Mouse (Mus musculus): ENCODE measurements at regions not wholly inside any gene's neighbourhood (a gene's known extent, or its start where the extent isn't known, plus 50 kb on each side); places are given as distances from the start of the nearest gene placed in this dataset.

DNA sequence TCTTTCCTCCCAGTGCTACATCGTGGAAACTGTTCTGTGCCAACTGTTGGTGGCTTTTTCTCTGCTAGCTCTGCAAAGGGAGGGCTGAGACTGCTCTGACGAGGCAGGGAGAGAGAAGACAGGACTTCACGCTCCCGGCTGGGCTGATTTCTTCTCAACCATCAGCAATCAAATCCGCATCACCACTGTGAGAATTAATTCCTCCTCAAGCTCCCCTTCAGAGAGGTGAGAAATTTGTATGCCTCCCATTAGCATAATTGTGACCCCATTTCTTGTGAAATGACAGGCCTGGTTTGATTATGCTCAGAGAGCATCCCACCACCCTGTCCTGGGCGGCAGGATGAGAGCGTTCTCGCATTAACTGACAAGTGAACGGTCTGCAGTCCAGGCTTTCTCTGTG, 262.4 kb downstream of the Rps24 start:
- H3K4me3 ChIP-seq (ENCODE audit: low read depth, low read length), result no peak overlapping the region
- no peak for ATAC-seq (ENCODE audit: insufficient number of reproducible peaks, insufficient read depth, low FRiP score, low read depth)
- no peak overlapping the region for H3K9ac ChIP-seq (replicated peaks; ENCODE audit: low read depth, low read length)
- H3K4me1 ChIP-seq (ENCODE audit: control insufficient read depth, insufficient read depth, low read length), result 0 out of 2 replicates have a peak, but pooled peaks cover 9% of the 10 kb centered on the region
- H3K4me2 ChIP-seq (replicated peaks; ENCODE audit: low read depth, low read length), result no peak overlapping the region
- no peaks in the 10 kb centered on the region for H3K9me3 ChIP-seq (ENCODE audit: control insufficient read depth, low read depth, low read length)
- H3K36me3 ChIP-seq (ENCODE audit: control insufficient read depth, insufficient read depth, low read length), result no peaks in the 10 kb centered on the region
- H3K27ac ChIP-seq (ENCODE audit: low read length), result no peak overlapping the region
- H3K27me3 ChIP-seq (ENCODE audit: control insufficient read depth, insufficient read depth, low read length), result no peaks in the 10 kb centered on the region
- WGBS, result 77% methylated on average over 9 of the region's 9 CpGs

DNA sequence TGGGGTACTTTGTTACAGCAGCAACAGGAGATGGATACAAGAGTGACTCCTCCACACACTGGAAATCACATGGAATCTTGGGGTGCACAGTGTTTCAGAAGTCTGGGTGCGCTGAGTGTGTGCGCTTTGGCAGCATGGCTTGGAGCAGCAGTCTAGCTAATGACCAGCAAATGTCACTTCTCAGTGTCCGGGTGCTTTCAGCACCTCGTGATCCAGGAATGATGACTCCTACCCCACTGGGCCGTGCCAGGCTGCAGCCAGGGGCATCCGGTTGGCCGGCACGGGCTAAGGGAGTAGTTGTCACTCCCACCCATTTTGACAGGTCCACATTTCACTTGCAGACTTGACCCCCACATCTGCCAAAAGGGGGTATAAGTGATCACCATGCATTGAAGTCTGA, 264.3 kb downstream of the Rps24 start:
- no peak overlapping the region for H3K27ac ChIP-seq (ENCODE audit: low read length)
- no peak for ATAC-seq (ENCODE audit: insufficient number of reproducible peaks, insufficient read depth, low FRiP score, low read depth)
- H3K4me1 ChIP-seq (ENCODE audit: control insufficient read depth, insufficient read depth, low read length), result 0 out of 2 replicates have a peak, but pooled peaks cover 9% of the 10 kb centered on the region
- H3K9ac ChIP-seq (replicated peaks; ENCODE audit: low read depth, low read length), result no peak overlapping the region
- 87% methylated on average over 8 of the region's 8 CpGs for WGBS
- H3K4me2 ChIP-seq (replicated peaks; ENCODE audit: low read depth, low read length), result no peak overlapping the region
- H3K36me3 ChIP-seq (ENCODE audit: control insufficient read depth, insufficient read depth, low read length), result no peaks in the 10 kb centered on the region
- H3K27me3 ChIP-seq (ENCODE audit: control insufficient read depth, insufficient read depth, low read length), result no peaks in the 10 kb centered on the region
- H3K4me3 ChIP-seq (ENCODE audit: low read depth, low read length), result no peak overlapping the region
- no peaks in the 10 kb centered on the region for H3K9me3 ChIP-seq (ENCODE audit: control insufficient read depth, low read depth, low read length)

DNA sequence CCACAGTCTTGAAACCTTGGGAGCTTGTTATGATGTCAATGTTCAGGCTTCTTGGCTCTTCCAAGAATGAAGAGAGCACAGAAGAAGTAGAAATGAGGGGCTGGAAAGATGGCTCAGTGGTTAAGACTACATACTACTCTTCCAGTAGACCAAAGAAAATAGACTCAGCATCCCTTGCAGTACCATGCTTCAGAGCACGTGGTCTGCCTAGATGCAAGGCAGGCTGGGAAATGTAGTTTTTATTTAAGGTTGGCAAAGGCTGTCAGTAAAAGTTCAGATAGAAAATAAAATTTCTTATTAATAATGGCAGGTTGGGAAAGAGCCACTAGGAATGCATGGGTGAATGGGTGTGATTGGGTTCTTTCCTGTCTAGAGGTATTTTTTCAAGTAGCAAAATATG, 267.8 kb downstream of the Rps24 start:
- no peaks in the 10 kb centered on the region for H3K27me3 ChIP-seq (ENCODE audit: control insufficient read depth, insufficient read depth, low read length)
- no peaks in the 10 kb centered on the region for H3K9me3 ChIP-seq (ENCODE audit: control insufficient read depth, low read depth, low read length)
- H3K4me1 ChIP-seq (ENCODE audit: control insufficient read depth, insufficient read depth, low read length), result peaks cover 3% of the 10 kb centered on the region; the same call in 1 of the 2 replicates
- no peak overlapping the region for H3K4me3 ChIP-seq (ENCODE audit: low read depth, low read length)
- H3K4me2 ChIP-seq (replicated peaks; ENCODE audit: low read depth, low read length), result no peak overlapping the region
- ATAC-seq (ENCODE audit: insufficient number of reproducible peaks, insufficient read depth, low FRiP score, low read depth), result no peak
- no peak overlapping the region for H3K27ac ChIP-seq (ENCODE audit: low read length)
- no peaks in the 10 kb centered on the region for H3K36me3 ChIP-seq (ENCODE audit: control insufficient read depth, insufficient read depth, low read length)
- 53% methylated on average over 1 of the region's 1 CpGs for WGBS
- no peak overlapping the region for H3K9ac ChIP-seq (replicated peaks; ENCODE audit: low read depth, low read length)

DNA sequence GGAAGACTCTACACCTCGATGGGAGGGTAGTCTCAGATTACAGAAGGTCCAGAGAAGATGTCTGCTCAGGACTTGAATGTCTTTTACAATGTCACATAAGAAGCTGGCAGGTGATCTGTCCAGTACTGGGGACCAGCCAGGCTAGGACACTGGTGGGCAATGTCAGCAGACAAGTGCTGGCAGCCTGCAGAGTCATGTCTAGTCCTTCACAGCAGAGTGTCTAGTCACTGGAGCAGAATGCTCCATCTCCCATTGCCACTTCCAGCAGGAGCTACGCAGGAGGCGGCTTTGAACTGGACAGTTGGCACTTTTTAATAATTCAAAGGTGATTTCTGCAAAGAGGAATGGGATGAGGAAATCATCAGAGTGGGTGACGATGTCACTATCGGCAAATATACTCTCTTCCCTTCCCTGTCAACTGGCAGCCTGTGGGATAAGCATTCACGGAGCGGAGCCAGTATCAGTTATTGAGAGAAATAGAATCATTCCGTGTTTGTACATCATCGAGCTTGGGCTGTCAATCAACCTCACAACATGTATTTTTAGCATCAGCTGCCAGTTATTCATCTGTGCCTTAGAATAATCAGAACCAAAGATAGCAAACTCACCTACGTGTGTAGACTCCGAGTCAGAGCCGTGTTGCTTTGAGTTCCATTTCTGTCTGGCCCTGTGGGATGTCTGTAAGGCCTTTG, 268.6 kb downstream of the Rps24 start:
- H3K27ac ChIP-seq (ENCODE audit: low read length), result no peak overlapping the region
- ATAC-seq (ENCODE audit: insufficient number of reproducible peaks, insufficient read depth, low FRiP score, low read depth), result no peak
- H3K4me3 ChIP-seq (ENCODE audit: low read depth, low read length), result no peak overlapping the region
- no peak overlapping the region for H3K4me2 ChIP-seq (replicated peaks; ENCODE audit: low read depth, low read length)
- H3K27me3 ChIP-seq (ENCODE audit: control insufficient read depth, insufficient read depth, low read length), result no peaks in the 10 kb centered on the region
- H3K9me3 ChIP-seq (ENCODE audit: control insufficient read depth, low read depth, low read length), result no peaks in the 10 kb centered on the region
- peaks cover 3% of the 10 kb centered on the region; the same call in 1 of the 2 replicates for H3K4me1 ChIP-seq (ENCODE audit: control insufficient read depth, insufficient read depth, low read length)
- WGBS, result 91% methylated on average over 12 of the region's 12 CpGs
- no peaks in the 10 kb centered on the region for H3K36me3 ChIP-seq (ENCODE audit: control insufficient read depth, insufficient read depth, low read length)
- no peak overlapping the region for H3K9ac ChIP-seq (replicated peaks; ENCODE audit: low read depth, low read length)

DNA sequence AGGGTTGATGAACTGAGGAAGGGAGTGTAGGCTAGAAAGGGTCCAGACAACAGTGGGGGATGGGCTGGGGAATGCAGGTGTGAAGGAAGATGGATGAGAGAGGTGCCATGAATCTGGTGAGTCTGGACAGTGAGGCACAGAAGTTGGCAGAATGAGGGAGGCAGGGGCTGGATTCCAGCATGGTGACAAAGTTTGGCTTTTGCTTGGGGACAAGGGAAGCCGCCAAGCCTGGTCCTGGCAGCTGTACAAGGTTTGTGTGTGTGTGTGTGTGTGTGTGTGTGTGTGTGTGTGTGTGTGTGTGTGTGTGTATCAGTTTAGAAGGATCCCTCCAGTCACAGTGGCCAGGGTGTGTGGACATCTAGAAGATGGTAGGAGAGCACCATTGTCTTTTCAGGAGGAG, 270.4 kb downstream of the Rps24 start:
- Histone ChIP-seq H3K27ac (ENCODE audit: low read length) (no peak overlapping the region), H3K9ac (replicated peaks; ENCODE audit: low read depth, low read length) (no peak overlapping the region), H3K9me3 (ENCODE audit: control insufficient read depth, low read depth, low read length) (no peaks in the 10 kb centered on the region), H3K4me3 (ENCODE audit: low read depth, low read length) (no peak overlapping the region), H3K4me2 (replicated peaks; ENCODE audit: low read depth, low read length) (no peak overlapping the region), H3K27me3 (ENCODE audit: control insufficient read depth, insufficient read depth, low read length) (no peaks in the 10 kb centered on the region), H3K4me1 (ENCODE audit: control insufficient read depth, insufficient read depth, low read length) (peaks cover 3% of the 10 kb centered on the region; the same call in 1 of the 2 replicates), H3K36me3 (ENCODE audit: control insufficient read depth, insufficient read depth, low read length) (no peaks in the 10 kb centered on the region)
- ATAC-seq (ENCODE audit: insufficient number of reproducible peaks, insufficient read depth, low FRiP score, low read depth), result no peak
- WGBS, result 75% methylated on average over 1 of the region's 1 CpGs

DNA sequence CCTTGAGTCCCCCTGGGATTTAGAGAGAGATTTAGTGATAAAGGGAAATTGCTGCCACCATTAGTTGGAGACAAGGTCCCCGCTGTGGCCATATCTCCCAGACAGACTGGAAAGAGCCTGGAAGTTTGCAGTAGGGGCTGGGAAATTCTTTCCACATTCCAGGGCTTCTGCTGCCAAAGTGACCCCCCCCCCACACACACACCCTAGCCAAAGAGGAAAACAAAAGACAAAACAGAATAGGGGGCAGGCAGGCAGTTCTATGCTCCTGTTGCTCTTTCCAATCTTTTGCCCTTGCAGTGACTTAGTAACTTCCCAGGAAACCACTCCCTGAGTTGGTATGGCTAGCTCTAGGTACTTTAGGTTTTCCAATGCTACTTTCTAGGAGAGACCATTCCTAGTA, 270.9 kb downstream of the Rps24 start:
- Histone ChIP-seq H3K4me2 (replicated peaks; ENCODE audit: low read depth, low read length) (no peak overlapping the region), H3K27ac (ENCODE audit: low read length) (no peak overlapping the region), H3K4me1 (ENCODE audit: control insufficient read depth, insufficient read depth, low read length) (peaks cover 4% of the 10 kb centered on the region; the same call in 1 of the 2 replicates), H3K9ac (replicated peaks; ENCODE audit: low read depth, low read length) (no peak overlapping the region), H3K27me3 (ENCODE audit: control insufficient read depth, insufficient read depth, low read length) (no peaks in the 10 kb centered on the region), H3K9me3 (ENCODE audit: control insufficient read depth, low read depth, low read length) (no peaks in the 10 kb centered on the region), H3K36me3 (ENCODE audit: control insufficient read depth, insufficient read depth, low read length) (no peaks in the 10 kb centered on the region), H3K4me3 (ENCODE audit: low read depth, low read length) (no peak overlapping the region)
- no peak for ATAC-seq (ENCODE audit: insufficient number of reproducible peaks, insufficient read depth, low FRiP score, low read depth)
- 56% methylated on average over 1 of the region's 1 CpGs for WGBS

DNA sequence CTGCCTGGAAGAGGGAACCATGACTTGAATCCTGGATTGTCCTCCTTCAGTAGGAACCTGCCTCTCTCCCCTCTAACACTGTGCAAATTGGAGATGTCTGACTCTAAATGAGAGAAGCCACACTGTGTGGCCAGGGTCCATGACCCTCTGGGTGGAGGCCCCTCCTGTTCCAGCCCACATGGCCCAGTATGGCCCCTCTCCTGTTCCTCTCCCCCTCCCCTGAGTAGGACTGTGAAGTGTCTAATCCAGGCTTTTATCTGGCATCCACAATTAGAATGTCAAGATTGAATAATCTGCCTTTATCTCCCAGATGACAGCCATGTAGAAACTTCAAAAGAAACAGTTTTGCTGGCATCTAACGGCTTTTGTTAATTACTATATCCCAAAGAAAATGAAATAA, 274.0 kb downstream of the Rps24 start:
- Histone ChIP-seq H3K4me3 (ENCODE audit: low read depth, low read length) (no peak overlapping the region), H3K27me3 (ENCODE audit: control insufficient read depth, insufficient read depth, low read length) (no peaks in the 10 kb centered on the region), H3K9me3 (ENCODE audit: control insufficient read depth, low read depth, low read length) (no peaks in the 10 kb centered on the region), H3K27ac (ENCODE audit: low read length) (no peak overlapping the region), H3K36me3 (ENCODE audit: control insufficient read depth, insufficient read depth, low read length) (no peaks in the 10 kb centered on the region), H3K4me1 (ENCODE audit: control insufficient read depth, insufficient read depth, low read length) (peaks cover 3% of the 10 kb centered on the region; the same call in 1 of the 2 replicates), H3K4me2 (replicated peaks; ENCODE audit: low read depth, low read length) (no peak overlapping the region), H3K9ac (replicated peaks; ENCODE audit: low read depth, low read length) (no peak overlapping the region)
- 77% methylated on average over 1 of the region's 1 CpGs for WGBS
- no peak for ATAC-seq (ENCODE audit: insufficient number of reproducible peaks, insufficient read depth, low FRiP score, low read depth)

DNA sequence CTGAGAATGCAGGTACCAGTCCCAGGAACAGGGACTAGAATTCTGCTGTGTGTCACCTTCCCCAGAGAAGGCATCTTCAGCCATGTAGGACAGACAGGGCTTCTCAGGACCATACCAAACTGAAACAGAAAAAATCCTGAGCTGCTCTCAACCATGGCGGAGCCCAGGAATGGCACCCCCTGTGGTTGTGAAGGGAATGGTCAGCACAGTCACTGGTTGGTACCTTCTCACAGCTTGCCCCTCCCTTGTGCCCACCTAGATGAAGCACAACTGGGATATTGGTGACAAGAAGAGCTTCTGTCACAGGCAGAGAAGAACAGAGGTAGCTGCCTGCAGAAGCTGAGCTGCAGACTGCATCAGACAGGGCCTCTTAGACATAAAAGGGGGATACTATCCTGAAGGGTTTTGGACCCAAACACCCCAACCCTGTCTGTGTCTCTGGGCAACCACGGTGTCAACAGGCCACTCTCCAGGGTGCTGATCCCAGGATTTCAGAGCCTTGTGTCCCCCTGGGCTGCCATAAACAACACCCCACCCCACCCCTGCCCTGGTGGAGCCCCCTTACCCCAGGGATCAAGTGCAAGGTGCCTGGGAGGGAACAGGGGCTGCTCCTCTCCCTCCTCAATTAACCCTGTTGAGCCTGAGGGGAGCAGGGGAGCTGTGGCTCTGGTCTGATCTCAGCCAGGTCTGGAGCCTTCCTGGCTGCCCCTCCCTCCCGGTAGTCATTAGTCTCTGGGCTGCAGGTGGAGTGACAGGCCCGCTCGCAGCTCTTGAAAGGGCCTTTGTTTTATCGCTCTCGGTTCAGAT, 275.7 kb downstream of the Rps24 start:
- 12% methylated on average over 7 of the region's 7 CpGs for WGBS
- H3K36me3 ChIP-seq (ENCODE audit: control insufficient read depth, insufficient read depth, low read length), result no peaks in the 10 kb centered on the region
- no peak overlapping the region for H3K27ac ChIP-seq (ENCODE audit: low read length)
- no peaks in the 10 kb centered on the region for H3K9me3 ChIP-seq (ENCODE audit: control insufficient read depth, low read depth, low read length)
- no peaks in the 10 kb centered on the region for H3K27me3 ChIP-seq (ENCODE audit: control insufficient read depth, insufficient read depth, low read length)
- peak; percentile 53; the same call in 1 of the 2 replicates for ATAC-seq (ENCODE audit: insufficient number of reproducible peaks, insufficient read depth, low FRiP score, low read depth)
- peaks cover 3% of the 10 kb centered on the region; the same call in 1 of the 2 replicates for H3K4me1 ChIP-seq (ENCODE audit: control insufficient read depth, insufficient read depth, low read length)
- H3K9ac ChIP-seq (replicated peaks; ENCODE audit: low read depth, low read length), result no peak overlapping the region
- no peak overlapping the region for H3K4me2 ChIP-seq (replicated peaks; ENCODE audit: low read depth, low read length)
- no peak overlapping the region for H3K4me3 ChIP-seq (ENCODE audit: low read depth, low read length)
